Mouse (Mus musculus): ENCODE data around the gene Gm17409. TPM values are rescaled to one million over a fixed set of nuclear protein-coding genes. Genes with fewer than 3 reads are reported as not detected.
A peak's percentile ranks its signal among the peaks of the same experiment; 100 is the strongest.

Gm17409 gene
- not detected for polyA plus RNA-seq (2017; shearing (Covaris generic))

DNA sequence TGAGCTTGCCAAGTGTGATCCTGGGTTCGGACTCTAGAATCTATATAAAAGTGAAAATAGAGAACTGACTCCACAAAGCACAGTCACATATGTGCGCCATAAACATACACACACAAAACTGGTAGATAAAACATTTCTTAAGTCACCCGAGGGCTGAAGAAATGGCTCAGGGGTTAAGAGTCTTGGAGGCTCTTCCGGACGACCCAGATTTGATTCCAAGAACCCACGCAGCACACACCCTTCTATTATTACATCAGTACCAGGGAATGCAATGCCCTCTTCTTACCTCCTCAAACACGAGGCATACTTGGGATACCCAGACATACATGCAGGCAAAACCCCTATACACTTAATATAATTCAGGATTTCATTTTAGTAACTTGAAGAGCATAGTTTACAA, at the start of gene Gm17409:
Gene Gm17409, plus strand, starts transcription at position 301 of the 400 bp plus-strand sequence.
- no peak for ATAC-seq

DNA sequence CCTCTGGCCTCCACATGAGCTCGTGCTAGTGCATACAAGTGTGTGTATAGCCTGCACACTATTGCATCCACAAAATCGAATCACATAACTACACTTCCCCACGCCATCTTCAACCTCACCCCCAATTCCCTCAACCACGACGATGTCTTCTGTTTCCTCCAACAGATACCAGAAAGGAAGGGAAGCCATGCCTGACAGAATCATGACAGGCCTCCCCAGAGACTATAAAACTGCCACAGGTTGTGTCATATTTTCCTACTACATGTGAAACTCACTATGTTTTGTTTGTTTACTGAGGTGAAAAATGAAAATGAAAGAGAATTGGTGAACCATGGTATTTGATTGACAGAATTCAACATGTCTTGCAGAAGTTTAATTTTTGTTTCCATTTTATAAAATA, 46.6 kb upstream of the Gm17409 start:
- peak; percentile 35 for ATAC-seq

DNA sequence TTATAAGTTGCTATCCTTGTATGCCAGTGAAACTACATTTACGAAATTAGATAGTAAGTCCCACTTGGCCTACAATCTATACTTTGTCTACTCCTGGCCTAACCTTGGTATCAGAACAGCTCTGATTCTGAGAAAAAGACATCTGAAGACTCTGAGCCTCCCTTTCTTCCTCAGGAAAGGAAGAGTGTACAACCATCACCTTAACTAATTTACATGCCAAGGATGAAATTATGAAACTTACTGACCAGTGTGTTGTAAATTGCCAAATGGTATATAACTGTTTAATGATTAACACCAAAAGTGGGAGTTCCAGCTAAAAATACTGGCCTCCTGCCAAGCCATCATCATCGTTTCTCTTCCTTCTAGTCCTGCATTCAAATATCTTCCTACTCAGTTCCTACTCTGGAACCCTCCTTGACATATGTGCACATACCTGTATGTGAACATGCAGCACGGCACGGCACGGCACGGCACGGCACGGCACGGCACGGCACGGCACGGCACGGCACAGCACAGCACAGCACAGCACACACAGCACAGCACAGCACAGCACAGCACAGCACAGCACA, 44.4 kb upstream of the Gm17409 start:
- ATAC-seq, result no peak

DNA sequence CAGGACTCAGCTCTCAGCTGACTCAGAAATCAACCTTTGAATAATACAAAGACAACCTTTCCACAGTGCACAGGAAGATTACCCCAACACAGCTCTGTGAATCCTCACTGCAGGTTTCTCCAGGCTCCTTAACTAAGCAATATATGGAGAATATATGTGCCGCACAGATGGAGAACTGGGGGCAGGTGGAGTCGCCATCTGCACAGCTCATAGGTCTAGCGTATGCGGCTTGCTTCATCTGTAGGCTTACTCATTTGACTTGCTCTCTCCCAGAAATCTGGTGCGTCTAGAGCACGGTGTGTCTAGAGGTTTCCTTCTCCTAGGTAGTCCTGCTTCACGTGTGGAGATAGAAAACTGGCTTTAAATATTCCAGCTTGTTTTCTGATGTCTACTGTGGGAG, 37.7 kb upstream of the Gm17409 start:
- no peak for ATAC-seq

DNA sequence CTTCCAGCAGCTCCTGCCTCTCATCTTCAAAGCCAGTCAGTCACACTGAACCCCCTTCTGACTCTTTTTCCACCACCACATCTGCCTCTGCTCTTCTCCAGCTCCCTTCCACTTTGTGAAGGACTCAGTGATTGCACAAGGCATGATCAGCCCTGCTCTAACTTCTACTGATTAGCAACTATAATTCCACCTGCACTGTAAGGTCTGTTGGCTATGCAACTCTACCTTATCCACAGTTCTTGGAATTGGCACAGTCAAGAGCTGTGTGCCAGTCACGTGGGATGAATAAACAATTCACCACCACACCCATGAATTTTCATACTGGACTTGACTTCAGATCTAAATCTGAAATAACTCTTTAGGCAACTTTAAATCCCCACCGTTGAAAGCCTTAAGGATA, 36.6 kb upstream of the Gm17409 start:
- ATAC-seq, result no peak

DNA sequence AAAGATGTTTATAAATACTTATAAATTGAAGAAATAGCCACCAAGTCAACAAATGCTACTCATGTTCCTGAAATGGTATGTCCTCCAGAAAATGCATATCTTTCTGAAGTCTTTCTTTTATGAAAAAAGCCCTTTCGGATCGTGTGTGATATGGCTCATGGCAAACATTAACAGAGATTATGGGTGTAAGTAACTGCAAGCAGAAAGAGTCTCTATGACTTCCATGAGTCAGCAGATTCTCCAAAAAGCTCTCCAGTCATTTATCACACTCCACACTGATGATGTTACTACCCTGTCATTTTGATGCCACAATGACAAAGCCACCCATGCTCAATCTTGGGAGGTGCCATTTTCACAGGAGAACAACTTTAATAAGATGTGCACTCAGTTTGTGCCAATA, 35.5 kb upstream of the Gm17409 start:
- ATAC-seq, result no peak

DNA sequence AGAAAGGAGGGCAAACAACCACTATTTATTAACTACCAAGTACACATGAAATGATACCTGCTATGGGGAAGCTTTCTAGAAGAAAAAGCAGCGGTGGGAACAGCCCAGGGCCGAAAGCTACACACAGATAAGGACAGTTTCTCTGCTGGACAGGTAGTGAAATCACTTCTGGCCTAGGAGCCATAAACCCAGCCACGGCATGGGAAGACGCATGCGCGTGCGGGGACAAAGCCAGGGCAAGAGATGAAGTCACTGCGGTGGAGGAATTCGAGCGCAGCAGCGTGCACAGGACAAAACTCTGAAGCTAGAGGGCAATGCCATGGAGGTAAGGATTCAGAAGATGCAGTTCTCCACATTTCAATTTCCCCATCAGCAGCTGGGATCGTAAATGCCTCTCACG, 34.4 kb upstream of the Gm17409 start:
- ATAC-seq, result no peak

DNA sequence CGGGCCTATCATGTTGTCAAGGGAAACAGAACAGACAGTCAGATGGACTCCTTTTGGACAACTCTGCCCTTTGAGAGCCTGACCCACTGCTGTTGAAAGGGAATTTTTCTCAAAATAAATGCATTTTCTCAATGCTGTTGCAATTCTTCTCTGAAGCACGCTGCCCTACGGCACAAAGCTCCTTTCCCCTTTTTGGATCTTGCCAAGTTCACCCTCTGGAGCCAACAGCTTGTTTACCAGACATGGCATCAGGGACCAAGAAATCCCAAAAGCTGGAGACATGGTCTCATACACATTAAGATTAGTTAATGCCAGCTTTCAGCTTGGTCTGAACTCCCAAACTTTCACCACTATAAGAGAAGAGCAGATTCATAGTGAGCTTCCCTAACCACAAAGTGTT, 33.0 kb upstream of the Gm17409 start:
- ATAC-seq, result no peak

DNA sequence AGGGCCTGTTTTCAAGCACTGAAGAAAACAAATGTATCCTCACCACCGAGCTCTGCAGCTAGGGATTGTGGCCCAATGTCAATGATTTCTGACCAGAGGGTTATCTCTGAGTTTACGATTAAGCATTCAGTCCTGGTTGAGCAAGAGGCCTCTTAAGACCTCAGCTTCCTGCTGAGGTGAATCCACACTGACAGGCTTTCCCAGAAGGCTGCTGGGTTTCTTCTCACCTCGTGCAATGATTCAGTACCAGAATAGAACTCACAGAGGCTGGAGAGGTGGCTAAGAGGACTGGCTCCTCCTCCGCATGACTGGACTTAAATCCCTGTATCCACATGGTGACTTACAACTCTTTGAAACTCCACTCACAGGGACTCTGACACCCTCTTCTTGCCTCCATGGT, 26.8 kb upstream of the Gm17409 start:
- no peak for ATAC-seq

DNA sequence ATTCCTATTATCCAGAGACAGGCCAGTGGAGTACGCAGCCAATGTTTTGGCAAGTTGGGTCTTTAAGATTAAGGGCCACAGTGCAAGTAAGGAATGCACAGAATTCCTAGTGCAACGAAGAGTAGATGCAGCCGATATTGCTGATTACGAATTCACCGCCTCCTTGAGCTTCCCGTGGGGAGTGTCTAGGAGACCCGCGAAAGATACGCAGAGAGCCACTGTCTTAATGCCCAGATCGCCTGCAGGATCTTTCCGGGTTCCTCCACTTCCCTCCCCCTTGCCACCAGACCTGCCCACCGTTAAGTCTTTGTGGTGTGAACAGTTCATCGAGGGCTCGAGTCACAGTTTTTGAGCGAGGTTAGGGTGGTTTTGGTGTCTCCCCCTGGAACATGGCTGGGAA, 22.9 kb upstream of the Gm17409 start:
- ATAC-seq, result no peak

DNA sequence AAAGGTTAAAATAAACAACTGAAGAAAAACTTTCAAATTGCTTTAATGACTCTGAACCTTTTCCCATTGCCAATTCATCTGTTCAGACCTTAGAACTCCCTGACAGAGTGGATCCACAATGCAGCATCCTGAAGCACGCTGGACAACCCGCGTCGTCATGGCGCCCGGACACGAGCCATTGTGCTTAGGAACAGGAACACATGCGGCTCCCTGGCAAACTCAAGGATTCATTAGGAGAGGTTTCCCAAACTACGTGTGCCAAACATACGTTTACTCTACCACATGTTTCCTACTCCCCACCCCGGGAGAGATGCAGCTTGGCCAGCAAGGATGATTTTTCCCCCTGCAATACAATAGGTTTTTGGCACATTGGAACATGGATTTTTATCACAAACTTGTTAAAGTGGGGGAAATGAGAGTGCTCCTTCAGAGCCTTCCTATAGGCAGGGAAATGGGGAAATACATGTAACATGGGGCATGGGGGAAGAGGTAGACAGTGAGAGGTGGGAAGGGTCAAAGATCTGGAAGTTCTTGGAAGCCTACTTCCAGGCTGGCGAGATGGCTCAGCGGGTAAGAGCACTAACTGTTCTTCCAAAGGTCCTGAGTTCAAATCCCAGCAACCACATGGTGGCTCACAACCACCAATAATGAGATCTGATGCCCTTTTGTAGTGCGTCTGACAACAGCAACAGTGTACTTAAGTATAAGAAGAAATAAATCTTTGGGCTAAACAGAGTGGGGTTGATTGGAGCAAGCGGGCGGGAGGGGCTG, 15.6 kb upstream of the Gm17409 start:
- ATAC-seq, result no peak

DNA sequence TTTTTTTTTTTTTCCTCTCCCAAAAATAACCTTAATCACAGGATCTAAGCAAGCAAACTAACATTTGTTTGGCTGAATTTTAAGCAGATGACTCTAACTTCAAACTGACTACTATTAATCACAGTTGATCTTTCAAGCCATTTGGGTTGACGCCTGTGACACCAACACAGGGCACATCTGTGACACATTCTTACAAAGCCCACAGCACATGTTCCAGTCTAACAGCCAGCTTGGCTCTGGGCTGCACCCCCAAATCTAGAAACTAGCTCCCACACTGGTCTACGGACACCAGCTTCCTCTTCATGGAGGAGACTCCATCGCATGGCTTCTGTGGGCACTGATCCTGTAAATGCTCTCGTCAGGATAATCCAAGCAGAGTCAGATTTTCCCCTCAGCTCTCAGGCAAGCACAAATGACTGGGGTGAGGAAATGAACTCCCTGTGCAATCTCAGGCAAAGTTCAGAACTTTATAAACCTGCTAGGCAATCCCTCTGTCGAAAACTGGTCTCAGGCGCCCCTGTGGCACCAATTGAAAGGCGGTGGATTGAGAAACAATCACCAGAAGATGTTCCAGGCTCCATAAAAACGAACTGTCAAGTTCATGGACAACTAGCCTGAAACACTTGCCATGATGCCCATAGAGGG, 13.0 kb upstream of the Gm17409 start:
- ATAC-seq, result no peak

DNA sequence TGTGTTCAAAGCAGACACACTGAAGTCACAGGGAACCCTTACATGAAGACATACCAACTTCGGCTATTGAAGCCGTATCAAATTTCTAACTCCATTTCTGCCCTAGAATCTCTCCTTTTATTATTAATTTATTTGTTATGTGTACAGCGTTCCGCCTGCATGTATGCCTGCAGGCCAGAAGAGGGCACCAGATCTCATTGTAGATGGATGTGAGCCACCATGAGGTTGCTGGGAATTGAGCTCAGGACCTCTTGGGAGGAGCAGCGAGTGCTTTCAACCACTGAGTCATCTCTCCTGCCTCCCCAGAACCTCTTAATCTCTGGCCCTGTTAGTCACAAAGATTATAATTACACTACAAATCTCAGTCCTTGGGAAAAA, 12.4 kb upstream of the Gm17409 start:
- no peak for ATAC-seq

DNA sequence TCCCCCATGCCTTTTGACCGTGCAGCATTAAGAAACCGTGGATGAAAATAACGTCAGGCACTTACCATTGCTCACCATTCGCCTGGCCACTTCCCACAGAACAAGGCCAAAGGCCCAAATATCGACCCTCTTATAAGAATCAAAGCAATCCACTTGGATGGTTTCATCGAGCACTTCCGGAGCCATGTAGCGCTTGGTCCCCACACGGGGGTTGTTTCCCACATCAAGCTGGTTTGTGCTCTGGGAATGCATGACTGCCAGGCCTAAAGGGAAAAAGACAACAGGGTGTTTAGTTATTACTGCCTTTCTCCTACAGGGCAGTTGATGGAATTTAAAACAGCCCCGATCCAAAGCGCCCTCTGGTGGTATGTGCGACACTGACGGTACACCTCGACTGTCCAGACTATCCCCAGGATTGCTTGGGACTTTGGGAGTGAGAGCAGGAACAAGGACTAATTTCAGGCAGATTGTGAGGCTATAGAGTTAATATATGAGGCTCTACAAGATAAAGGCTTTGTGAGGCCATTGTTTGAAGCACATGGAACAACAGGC, 11.0 kb upstream of the Gm17409 start:
- no peak for ATAC-seq

DNA sequence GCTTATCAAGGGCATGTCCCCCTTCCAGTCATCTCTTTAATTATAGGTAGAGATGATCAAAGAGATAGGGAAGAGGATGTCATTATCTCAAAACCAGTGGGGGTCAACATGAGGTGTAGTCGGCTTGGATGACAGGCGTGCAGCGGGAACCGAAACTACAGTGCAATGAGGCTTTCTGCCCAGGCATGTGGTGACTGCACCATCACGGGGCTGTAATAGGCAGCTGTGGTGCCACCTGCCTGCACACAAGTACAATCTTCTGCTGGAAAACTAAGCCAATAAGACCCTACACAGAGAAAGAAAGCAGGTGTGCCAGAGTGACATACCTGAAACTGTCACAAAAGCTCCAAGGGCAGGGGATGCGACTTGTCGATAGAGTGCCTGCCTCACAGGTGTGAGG, 374 bp downstream of the Gm17409 start:
- ATAC-seq, result no peak

DNA sequence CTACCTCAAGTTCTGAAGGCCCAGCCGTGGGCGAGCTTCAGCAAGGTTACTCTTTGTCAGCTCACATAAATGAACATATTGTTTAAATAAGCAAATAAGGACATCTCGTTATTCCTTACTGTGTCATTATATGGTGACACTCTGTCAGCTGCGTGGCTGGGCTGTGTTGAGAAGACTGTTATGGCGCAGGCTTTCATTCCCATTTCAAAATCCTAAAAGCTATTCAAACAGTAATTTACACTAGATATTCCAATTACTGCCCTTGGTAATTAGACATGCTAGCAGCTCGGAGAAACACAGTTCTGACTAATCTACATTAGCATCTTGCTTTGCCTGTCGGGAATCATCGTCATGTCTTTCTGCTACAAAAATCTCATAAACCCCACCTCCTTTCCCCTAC, 5.7 kb downstream of the Gm17409 start:
- no peak for ATAC-seq

DNA sequence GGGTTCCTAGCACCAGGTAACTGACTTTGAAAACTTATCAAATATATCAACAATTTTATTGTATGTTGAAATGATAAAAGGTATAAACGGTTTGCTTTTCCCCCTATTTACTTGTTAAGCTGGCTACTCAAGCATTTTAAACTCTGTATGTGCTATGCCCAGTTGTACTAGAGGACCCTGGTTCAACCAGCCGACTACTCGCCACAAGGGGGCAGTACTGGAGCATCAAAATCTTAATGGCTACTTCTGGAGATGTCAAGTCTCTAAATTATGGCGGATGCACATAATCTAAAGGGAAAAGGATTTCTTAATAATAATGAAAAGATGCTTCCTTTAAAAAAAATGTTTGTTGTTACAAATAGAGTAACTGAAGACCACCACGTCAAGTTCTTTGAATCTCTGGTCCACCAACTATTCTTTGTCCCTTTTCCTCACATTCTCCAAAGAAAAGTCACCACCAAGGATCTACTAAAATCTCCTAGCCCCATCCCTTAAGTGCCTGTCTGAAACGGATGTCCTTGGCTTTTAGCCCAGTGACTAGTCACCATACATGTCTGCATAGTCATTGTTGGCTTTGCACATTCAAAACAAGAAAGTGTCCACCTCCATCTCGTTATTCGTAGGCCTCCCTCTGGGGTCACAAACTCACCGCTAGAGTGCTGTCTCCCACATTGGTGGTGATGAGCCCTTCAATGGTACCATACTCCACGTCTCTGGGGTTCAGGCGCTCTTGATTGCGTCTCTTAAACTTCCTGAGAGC, 7.2 kb downstream of the Gm17409 start:
- ATAC-seq, result no peak

DNA sequence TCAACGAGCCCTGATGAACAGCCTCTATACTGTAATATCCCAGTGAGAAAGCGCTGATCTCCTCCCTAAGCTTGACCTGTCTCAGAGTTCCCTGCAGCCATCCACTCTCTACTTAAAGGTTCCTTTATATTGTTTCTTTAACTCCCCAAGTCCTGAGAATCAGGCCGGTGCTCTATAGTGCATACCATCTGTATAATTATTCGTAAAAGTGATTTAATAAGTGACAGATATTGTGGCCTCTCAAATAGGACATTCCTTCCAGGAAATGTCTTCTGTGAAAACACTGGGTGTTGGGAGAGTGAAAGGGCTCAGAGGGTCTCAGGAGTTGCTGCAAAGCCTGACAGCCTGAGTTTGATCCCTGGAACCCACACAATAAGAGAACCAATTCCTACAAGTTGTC, 8.2 kb downstream of the Gm17409 start:
- ATAC-seq, result no peak

DNA sequence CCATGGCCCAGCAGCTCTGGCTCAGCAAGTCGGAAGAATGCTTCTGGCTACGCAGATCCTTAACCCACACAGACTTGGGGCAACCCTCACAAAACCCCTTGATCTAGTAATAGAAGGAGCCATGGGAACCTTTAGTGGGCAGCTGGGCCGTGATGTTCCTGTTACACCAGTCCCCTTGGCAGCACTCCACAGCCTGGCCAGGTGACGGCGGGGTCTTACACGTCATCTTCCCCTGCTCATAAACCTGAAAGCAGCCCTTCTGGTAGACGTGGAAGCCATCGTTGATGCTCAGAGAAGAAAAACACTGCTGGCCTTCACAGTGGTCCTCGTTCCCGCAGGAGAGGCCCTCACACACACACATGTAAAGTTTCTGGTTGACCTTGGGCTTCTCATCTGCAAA, 9.6 kb downstream of the Gm17409 start:
- ATAC-seq, result no peak

DNA sequence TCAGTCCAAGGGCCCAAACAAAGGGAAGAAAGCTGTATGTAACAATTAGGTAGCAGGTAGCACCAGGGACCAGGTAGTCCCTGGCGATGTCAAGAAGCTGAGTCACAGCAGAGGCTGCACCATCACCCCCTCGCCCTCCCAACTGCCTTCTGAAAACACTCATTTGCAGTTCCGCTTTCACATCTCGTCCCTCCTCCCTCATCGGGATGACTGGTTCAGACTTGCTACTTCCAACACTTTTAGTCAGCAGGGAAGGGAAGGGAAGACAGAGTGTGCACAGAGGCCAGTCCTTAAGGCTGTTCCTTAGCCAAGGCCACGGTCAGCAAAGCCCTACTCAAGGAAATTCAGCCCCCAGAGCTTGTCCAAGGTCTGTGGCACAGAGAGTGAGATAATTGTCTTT, 10.8 kb downstream of the Gm17409 start:
- ATAC-seq, result no peak

DNA sequence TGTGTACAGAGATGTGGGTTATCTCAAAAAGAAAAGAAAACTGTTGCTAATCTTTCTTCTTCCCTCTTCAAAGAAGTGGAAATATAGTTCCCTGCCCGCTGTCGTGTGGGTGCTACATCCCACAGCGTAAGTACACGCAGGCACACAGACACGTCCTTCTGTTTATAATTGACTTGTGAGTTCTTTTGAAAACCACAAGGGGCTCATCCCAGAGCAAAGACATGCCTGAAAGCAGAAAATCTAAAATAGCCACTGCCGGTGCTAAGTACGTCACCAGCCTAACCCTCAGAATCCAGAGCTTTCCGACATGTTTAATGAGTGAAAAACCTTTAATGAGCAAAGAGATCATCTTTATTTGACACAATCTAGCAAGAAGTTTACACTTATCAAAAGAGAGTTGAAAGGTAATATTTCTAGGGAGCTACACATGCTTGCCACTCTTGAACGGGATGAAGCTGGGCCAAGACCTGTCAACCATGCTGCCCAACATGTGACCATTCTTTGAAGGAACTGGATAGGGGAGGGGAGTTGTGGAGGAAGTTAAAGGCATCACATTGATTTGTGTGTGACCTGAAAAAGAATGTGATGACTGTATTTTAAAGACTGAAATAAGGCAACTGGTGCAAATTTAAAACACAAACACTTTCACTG, 11.7 kb downstream of the Gm17409 start:
- ATAC-seq, result no peak

DNA sequence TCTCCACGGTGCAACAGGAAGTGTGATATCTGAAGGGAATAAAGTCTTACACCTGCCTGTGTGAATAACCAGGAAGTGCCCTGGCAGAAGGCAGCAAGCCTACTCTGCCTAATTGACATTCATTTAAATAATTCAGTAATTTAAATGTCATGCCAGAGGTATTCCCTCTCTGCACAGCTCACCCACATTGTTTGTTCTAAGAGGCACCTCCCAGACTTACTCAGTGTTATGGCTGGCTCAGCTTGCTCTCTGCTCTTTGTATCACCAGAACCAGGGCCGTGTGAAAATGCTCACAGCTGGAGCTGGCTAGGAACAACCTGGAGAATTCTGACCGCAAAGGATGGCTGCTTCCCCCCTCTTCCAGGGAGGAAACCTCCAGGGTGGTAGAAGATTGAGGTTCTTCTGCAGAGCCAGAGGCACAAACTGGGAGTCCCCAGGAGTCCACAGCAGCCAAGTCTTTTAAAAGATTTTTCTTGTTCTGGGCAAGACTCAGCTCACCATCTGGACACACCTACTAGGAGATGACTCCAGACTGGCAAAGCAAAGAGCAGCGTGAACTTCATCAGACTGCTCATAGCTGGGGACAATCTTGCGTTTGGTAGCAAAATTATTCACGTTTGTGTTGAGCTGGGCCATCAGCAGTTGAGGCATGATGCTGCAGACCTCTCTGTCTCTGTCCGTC, 14.5 kb downstream of the Gm17409 start:
- no peak for ATAC-seq

Data from inflammation-experienced regulatory T-cells, adult 6 months (primary cell).